Mouse (Mus musculus) megakaryocyte, embryonic 14.5 days (primary cell): ENCODE results near the gene Apoc4. TPM values are rescaled to one million over a fixed set of nuclear protein-coding genes. Genes with fewer than 3 reads are reported as not detected.

Experiments used
- H3K27me3 ChIP-seq: replicated peaks from 2 replicates; pipeline ENCODE3; 2012; ENCODE audit warnings: inconsistent platforms
- H3K36me3 ChIP-seq: replicated peaks from 2 replicates; pipeline ENCODE3; 2012; ENCODE audit warnings: low read length, inconsistent platforms, mixed read lengths
- H3K4me1 ChIP-seq: 2 replicates; pipeline ENCODE4 v1.6.1; 2012; ENCODE audit warnings: inconsistent platforms
- H3K4me3 ChIP-seq: replicated peaks from 2 replicates; pipeline ENCODE3; 2012; ENCODE audit warnings: moderate library complexity, mild to moderate bottlenecking, inconsistent platforms
- H3K9me3 ChIP-seq: 2 replicates; pipeline ENCODE4 v1.6.1; 2012; ENCODE audit warnings: inconsistent platforms
- FLI1 ChIP-seq: IDR thresholded peaks from 2 replicates; pipeline ENCODE4 v1.6.1; 2012; ENCODE audit warnings: low read length, inconsistent platforms, mixed read lengths
- GATA1 ChIP-seq: IDR thresholded peaks from 3 replicates; pipeline ENCODE4 v1.6.1; 2012; ENCODE audit warnings: mixed read lengths, low read length, inconsistent platforms, borderline replicate concordance
- polyA plus RNA-seq: library from polyadenylated mRNA; stranded (reverse); fragments of >175 nt; gene quantifications from 2 replicates; pipeline ENCODE4 v1.2.3, GENCODE M21; 2012; ENCODE audit warnings: low replicate concordance; ENCODE audit not compliant: insufficient read depth

The Apoc4 gene
- polyA plus RNA-seq, 1 experiment, result 7.1 TPM

DNA sequence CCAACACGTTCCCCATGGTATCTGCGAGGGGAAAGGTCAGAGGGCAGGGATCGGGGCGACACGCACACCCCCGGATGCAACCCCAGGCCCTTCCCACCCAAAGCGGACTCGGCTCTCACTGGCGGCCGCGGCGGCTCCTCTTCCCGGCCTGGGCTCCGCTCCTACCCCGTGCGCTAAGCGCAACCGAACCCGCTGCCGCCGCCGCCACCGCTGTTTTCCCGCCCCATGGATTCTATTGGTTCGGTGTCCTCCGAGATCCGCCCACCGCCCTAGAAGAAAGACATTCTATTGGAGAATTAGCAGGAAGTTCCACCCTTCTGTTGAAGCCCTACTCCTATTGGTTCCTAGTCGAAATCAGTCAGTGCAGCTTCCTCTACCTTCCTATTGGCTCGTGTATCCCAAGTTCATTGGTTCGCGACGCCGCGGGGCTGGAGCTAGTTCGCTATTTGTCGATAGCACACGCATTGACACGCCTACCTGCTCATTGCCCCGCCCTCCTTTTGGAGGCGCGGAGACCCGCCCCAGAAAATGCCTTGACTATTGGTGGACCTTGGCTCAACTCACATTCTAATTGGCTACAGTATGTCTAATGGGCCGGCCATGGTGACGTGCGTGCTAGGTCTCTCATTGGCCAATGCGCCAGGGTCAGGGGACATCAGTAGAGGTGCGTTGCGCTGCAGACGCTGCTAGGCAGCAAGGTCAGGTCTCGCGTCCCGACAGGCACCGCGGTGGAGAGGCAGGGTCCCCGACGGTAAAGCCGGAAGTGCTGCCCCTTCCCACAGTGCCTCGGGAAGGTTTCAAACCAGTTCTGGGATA, 34.2 kb upstream of the Apoc4 start, which contains the start of gene Tomm40:
TSS of gene Tomm40 (minus strand) at position 200 of the 816 bp plus-strand sequence.
- peaks cover 34% of the 10 kb centered on the region for H3K36me3 ChIP-seq
- peaks cover 15% of the 10 kb centered on the region for H3K27me3 ChIP-seq
- no peak for TF ChIP-seq FLI1
- TF ChIP-seq GATA1, result no peak
- peak within 1 kb of the TSS; percentile 99 for H3K4me3 ChIP-seq
- peaks cover 49% of the 10 kb centered on the region for H3K4me1 ChIP-seq
- peaks cover under 1% of the 10 kb centered on the region for H3K9me3 ChIP-seq

DNA sequence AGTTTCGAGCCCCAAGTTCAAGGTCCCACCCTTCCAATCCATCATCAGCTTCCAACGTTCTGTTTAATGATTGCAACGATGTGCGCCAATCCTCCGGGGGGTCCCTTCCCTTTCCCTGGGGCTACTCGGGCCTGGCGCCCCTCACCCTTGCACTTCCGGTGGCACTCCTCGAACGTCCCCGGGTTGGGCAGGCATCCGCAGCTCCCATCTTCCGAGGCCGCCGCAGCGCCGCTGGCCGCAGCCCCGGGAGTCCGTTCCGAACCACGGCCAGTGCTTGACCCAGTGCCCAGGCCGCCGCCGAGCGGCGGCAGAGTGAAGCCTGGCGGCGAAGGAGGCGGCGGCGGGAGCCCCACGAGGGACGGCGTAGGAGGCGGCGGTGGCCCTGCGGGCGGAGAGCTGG, 33.6 kb upstream of the Apoc4 start:
- Histone ChIP-seq H3K4me1 (peaks cover 49% of the 10 kb centered on the region), H3K4me3 (peak overlapping the region; percentile 99), H3K27me3 (peaks cover 14% of the 10 kb centered on the region), H3K36me3 (peaks cover 39% of the 10 kb centered on the region), H3K9me3 (no peaks in the 10 kb centered on the region)
- TF ChIP-seq FLI1 (no peak), GATA1 (no peak)

DNA sequence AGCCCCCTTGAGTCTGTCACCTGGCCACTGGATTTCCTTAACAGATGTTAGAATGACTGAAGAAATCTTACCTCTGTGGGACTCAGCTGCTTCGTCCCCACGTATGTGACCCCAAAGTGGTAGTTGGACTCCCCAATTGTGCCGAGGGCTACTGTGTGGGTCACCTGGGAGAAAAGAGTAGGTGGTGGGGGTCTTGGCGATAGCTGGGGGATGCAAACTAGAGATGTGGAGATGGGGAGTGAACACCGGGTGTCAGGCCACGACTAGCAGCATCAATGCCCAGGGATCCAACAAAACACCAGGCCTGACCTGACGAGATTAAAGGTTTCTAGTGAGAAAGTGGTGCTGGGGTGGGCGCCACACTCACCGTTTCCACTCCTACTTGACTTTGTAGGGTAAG, 32.3 kb upstream of the Apoc4 start:
- Histone ChIP-seq H3K4me3 (no peak overlapping the region), H3K36me3 (peaks cover 52% of the 10 kb centered on the region)

DNA sequence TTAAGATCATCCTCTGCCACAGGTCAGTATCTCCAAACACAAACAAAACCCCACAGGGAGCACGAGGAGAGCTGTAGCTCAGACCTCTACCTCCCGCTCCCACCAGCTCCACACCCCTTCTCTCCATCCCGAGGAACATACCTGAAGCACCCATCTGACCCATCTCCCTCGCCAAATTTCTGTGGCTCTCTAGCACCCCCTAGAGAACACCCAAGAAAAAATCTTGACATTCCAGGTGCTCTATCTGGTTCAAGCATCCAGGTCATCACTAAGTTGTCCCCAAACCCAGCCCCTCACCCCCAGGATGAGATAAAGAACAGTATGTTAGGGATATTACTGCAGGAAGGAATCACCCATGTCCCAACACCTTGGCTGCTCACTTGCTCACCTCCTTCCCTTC, 31.9 kb upstream of the Apoc4 start:
- H3K27me3 ChIP-seq, result peaks cover 3% of the 10 kb centered on the region
- H3K4me3 ChIP-seq, result no peak overlapping the region
- H3K9me3 ChIP-seq, result no peaks in the 10 kb centered on the region
- H3K36me3 ChIP-seq, result peaks cover 56% of the 10 kb centered on the region
- TF ChIP-seq FLI1 (no peak), GATA1 (no peak)
- H3K4me1 ChIP-seq, result peaks cover 52% of the 10 kb centered on the region

More for the DNA sequence above, 32.3 kb upstream of the Apoc4 start:
- H3K9me3 ChIP-seq, result no peaks in the 10 kb centered on the region
- peaks cover 52% of the 10 kb centered on the region for H3K4me1 ChIP-seq
- H3K27me3 ChIP-seq, result peaks cover 3% of the 10 kb centered on the region
- TF ChIP-seq FLI1 (no peak), GATA1 (no peak)

DNA sequence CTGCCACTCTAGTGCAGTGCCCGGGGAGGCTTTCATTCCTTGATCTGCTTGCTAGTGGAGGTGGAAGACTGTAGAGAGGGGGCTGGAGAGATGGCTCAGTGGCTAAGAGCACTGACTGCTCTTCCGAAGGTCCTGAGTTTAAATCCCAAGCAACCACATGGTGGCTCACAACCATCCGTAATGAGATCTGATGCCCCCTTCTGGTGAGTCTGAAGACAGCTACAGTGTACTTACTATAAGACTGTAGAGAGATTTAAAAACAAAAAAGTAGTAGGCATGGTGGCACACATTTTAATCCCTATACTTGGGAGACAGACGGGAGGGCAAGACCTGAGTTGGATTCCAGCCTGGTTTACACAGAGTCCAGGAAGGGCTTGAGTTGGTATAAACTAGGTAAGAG, 31.1 kb upstream of the Apoc4 start:
- TF ChIP-seq FLI1 (no peak), GATA1 (no peak)
- no peaks in the 10 kb centered on the region for H3K27me3 ChIP-seq
- no peaks in the 10 kb centered on the region for H3K9me3 ChIP-seq
- H3K4me1 ChIP-seq, result peaks cover 52% of the 10 kb centered on the region
- H3K4me3 ChIP-seq, result no peak overlapping the region
- H3K36me3 ChIP-seq, result peaks cover 63% of the 10 kb centered on the region

DNA sequence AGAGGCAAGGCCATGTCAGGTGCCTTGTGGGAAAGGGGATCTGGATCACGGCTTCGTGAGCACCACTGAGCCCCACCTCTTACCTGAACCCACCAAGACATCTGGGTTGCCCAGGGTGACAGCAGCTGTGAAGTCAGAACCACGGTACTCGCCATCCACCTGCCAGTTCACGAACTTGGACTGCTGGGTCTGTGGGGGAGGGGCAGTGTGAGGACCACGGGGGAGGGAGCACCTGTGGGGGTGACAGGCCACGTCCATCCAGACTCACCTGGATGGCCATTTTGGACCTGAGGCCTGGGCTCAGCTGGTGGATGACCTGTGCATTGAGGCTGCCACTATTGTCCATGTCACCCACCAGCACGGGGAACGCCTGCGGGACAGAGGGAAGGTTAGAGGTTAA, 29.4 kb upstream of the Apoc4 start:
- Histone ChIP-seq H3K36me3 (peaks cover 73% of the 10 kb centered on the region), H3K4me3 (no peak overlapping the region), H3K27me3 (no peaks in the 10 kb centered on the region), H3K4me1 (peaks cover 36% of the 10 kb centered on the region), H3K9me3 (no peaks in the 10 kb centered on the region)
- TF ChIP-seq FLI1, result no peak
- no peak for TF ChIP-seq GATA1

DNA sequence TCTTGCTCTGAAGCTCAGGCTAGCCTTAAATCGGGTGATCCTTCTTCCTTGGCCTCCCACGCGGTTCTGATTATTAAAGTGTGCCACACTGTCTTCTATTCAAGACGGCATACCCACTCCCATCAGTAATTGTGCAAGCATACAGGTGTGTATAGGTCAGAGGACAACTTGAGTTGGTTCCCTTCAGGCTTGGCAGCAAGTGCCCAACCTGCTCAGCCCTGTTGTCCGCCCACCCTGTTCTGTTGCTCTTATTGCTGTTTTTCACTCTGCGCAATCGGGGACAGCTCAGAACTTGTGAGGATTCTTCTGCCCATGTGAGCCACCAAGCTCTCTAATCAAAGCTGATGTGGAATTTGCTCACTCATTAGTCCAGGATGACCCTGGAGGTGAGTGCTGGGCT, 24.0 kb upstream of the Apoc4 start:
- Histone ChIP-seq H3K9me3 (no peaks in the 10 kb centered on the region), H3K36me3 (peaks cover 88% of the 10 kb centered on the region), H3K27me3 (no peaks in the 10 kb centered on the region), H3K4me3 (no peak overlapping the region), H3K4me1 (peaks cover 30% of the 10 kb centered on the region)
- TF ChIP-seq GATA1 (no peak), FLI1 (no peak)

DNA sequence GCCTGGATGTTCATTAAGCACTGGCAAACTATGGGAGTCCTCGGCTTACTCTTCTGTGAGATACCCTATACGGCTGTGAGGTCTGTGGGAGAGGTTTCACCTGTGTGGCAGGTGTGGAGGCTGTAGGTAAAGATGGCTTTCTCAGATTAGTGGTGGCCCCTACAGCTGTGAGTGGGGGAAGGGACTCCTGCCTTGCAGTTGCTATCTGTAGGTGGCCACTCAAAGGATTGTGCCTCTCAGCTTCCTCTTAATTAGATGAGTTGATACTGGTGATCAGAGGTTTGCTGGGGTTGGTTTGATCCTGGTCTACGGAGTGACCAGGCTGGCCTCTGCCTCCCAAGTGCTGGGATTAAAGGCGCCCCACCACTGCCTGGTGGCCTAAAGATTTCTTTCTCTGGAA, 23.2 kb upstream of the Apoc4 start:
- Histone ChIP-seq H3K4me3 (no peak overlapping the region), H3K9me3 (no peaks in the 10 kb centered on the region), H3K36me3 (peaks cover 83% of the 10 kb centered on the region), H3K27me3 (no peaks in the 10 kb centered on the region), H3K4me1 (peaks cover 31% of the 10 kb centered on the region)
- no peak for TF ChIP-seq GATA1
- TF ChIP-seq FLI1, result no peak

DNA sequence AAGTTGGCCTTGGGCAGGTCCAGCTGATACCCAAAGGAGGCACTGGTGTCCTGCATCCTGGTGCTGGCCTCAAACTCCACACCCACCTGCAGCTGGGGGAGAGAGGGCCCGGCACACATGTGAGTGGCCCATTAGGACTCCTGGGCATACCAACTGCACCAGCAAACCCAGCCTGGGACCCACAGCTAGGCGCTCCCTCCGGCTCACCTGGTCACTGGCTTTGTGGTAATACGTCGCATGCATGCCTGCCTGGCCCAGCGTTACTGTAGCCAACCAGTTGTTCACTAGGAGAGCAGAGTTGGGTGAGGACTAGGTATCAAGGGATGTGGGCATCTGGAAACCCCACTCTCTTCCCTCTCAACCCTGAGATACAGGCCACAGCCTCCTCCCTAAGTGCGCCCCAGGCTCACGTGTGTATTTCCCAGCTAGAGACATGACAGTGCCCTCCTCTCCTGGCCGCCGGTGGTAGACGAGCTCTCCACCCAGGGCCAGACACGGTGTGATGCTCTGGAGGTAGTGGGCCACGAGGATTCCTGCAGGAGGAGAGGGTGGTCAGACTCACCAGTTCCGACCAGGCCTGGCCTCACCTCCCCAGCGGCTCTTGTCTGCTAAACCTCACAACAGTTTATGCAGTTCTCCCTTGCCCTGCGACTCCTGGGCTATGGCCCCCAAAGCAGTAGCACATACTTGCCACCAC, 21.7 kb upstream of the Apoc4 start:
- Histone ChIP-seq H3K36me3 (peaks cover 80% of the 10 kb centered on the region), H3K4me3 (no peak overlapping the region), H3K9me3 (peaks cover 2% of the 10 kb centered on the region; the same call in 1 of the 2 replicates), H3K4me1 (peaks cover 28% of the 10 kb centered on the region), H3K27me3 (peaks cover 11% of the 10 kb centered on the region)
- TF ChIP-seq FLI1, result no peak
- TF ChIP-seq GATA1, result no peak
